Mouse (Mus musculus) CH12.LX (cell line): Measurements from ENCODE around the gene Hist1h3e.

Experiments used
- CHD1 ChIP-seq: IDR thresholded peaks from 2 replicates; pipeline ENCODE4 v1.6.1; 2012; ENCODE audit warnings: low read depth, low read length, improper control_type of control experiment, inconsistent platforms
- CTCF ChIP-seq, 2 experiments: IDR thresholded peaks in 1 of 2; conservative IDR thresholded peaks in 1 of 2; 2 replicates each; pipeline ENCODE4 v1.5.1; 2011 to 2012; ENCODE audit warnings: low read depth in 2 of 2, low read length in 2 of 2, improper control_type of control experiment in 1 of 2, inconsistent platforms in 1 of 2, mild to moderate bottlenecking in 1 of 2, moderate library complexity in 1 of 2
- HCFC1 ChIP-seq: IDR thresholded peaks from 2 replicates; pipeline ENCODE4 v1.6.1; 2012; ENCODE audit warnings: low read depth, mild to moderate bottlenecking, inconsistent platforms, low read length, improper control_type of control experiment
- MAFK ChIP-seq: IDR thresholded peaks from 2 replicates; pipeline ENCODE4 v1.6.1; 2011; ENCODE audit warnings: low read length, improper control_type of control experiment; ENCODE audit not compliant: insufficient replicate concordance
- MAX ChIP-seq: IDR thresholded peaks from 2 replicates; pipeline ENCODE4 v1.6.1; 2011; ENCODE audit warnings: low read length, improper control_type of control experiment
- POLR2A ChIP-seq: IDR thresholded peaks from 2 replicates; pipeline ENCODE4 v1.6.1; 2011; ENCODE audit warnings: low read depth, mild to moderate bottlenecking, improper control_type of control experiment, low read length
- POLR2AphosphoS2 ChIP-seq: IDR thresholded peaks from 2 replicates; pipeline ENCODE4 v1.6.1; 2011; ENCODE audit warnings: low read depth, low read length, improper control_type of control experiment
- RAD21 ChIP-seq: IDR thresholded peaks from 2 replicates; pipeline ENCODE4 v1.6.1; 2011; ENCODE audit warnings: low read depth, mild to moderate bottlenecking, low read length, improper control_type of control experiment, moderate library complexity
- USF1 ChIP-seq: IDR thresholded peaks from 2 replicates; pipeline ENCODE4 v1.6.1; 2014; ENCODE audit warnings: low read depth, mild to moderate bottlenecking, inconsistent platforms, low read length, improper control_type of control experiment
- ZNF384 ChIP-seq: IDR thresholded peaks from 2 replicates; pipeline ENCODE4 v1.6.1; 2012; ENCODE audit warnings: low read depth, low read length, improper control_type of control experiment, inconsistent platforms

DNA sequence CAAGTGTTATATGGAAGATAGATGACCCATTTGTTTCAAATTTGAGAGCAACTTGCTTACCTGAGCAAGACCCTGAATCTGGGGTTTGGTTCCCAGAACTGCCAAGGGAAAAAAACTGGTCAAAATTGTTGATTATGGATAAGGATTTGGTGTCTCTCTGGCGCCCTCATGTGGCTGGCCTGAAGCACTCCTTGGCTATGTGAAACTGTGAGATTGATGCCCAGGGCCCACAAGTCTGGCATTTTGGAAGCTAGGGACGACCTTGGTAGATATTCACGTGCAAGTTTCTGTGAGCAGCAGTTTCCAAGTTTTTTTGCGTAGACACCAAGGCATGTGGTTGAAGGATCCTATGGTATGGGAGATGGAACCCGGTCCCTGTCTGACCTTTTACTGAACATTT lies 37.5 kb downstream of the Hist1h3e start:
- TF ChIP-seq CTCF (conservative IDR thresholded peaks at IDR 0.05 in 1 of 2, IDR thresholded peaks at IDR 0.05 in 1 of 2; ENCODE audit: low read depth in 2 of 2, low read length in 2 of 2) = peak; percentile 84 to 94
- 0 out of 2 replicates have a peak, but pooled peaks have one; percentile 12 for TF ChIP-seq MAFK
- TF ChIP-seq MAX = no peak
- no peak for TF ChIP-seq POLR2AphosphoS2
- TF ChIP-seq RAD21 = peak; percentile 86
- no peak for TF ChIP-seq POLR2A
- 0 out of 2 replicates have a peak, but pooled peaks have one; percentile 29 for TF ChIP-seq HCFC1
- TF ChIP-seq CHD1 = no peak
- no peak for TF ChIP-seq USF1
- TF ChIP-seq ZNF384 = peak; percentile 89
